Mouse (Mus musculus) erythroid progenitor cell, adult 5-6 weeks (primary cell): Measurements from ENCODE around the gene Prr12. TPM values are rescaled to one million over a fixed set of nuclear protein-coding genes. Genes with fewer than 3 reads are reported as not detected.
"Not testable (repeated sequence)": the region's sequence is repeated elsewhere in the genome, so short reads cannot be mapped to it uniquely, and the experiment has no call there.

ENCODE experiments used
- ATAC-seq: replicated peaks from 2 replicates; pipeline ENCODE4 v1.8.0; 2016; ENCODE audit warnings: moderate number of reproducible peaks, mild to moderate bottlenecking, moderate TSS enrichment, inconsistent platforms; ENCODE audit not compliant: poor library complexity, low FRiP score, severe bottlenecking
- total RNA-seq, 2 experiments: library from RNA; stranded (forward) in 1 of 2; stranded (reverse) in 1 of 2; fragments of 150-400 nt in 1 of 2; fragments of 186-747, 209-891 nt in 1 of 2; gene quantifications; 2 replicates each; pipeline versions ENCODE4 v1.2.3 to v1.2.4; 2015 to 2017; ENCODE audit warnings: low replicate concordance in 2 of 2

The Prr12 gene
- 3.6 and 6.7 TPM in 2 replicates for total RNA-seq (2015; ENCODE audit: low replicate concordance)
- 0.13 and 0.23 TPM in 2 replicates for total RNA-seq (2017; ENCODE audit: low replicate concordance)

DNA sequence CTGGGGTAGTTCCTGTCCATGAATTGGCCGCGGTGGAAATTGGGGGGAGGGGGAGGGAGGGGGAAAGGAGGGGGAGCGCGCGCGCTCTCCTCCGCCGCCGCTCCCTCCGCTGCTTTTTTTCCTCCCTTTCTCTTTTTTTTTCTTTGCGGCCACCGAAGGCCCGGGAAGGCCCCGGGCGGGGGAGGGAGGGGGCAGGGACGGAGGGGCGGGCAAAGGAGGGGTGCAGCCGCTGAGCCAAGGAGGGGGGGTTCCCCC is at the start of gene Prr12:
Gene Prr12, minus strand, starts transcription at position 20 of the 255 bp plus-strand sequence.
- ATAC-seq: no peak

- no peak for ATAC-seq
Observed at GRCm38 (mm10) chr7:45102441-45102840, 49.8 kb upstream of the Prr12 start.

DNA sequence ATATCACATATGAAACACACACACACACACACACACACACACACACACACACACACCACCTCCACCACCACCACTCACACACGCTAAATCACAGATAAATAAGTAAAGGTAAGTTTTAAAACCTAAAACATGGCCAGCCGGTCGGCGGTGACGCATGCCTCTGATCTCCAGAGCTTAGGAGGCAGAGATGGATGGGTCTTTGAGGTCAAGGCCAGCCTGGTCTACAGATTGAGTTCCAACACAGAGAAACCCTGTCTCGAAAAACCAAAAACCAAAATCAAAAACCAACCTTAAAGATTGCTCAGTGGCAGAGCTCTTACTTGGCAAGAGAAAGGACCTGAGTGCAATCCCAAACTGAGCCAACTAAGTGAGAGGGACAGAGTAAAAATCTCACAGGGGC is 47.4 kb upstream of the Prr12 start:
- ATAC-seq: no peak

- ATAC-seq: no peak
Observed at GRCm38 (mm10) chr7:45098541-45099240, 46.0 kb upstream of the Prr12 start.

- ATAC-seq: no peak
Observed at GRCm38 (mm10) chr7:45097479-45097878, 44.8 kb upstream of the Prr12 start.

- not testable (repeated sequence) for ATAC-seq
Observed at GRCm38 (mm10) chr7:45095965-45096364, 43.3 kb upstream of the Prr12 start.

DNA sequence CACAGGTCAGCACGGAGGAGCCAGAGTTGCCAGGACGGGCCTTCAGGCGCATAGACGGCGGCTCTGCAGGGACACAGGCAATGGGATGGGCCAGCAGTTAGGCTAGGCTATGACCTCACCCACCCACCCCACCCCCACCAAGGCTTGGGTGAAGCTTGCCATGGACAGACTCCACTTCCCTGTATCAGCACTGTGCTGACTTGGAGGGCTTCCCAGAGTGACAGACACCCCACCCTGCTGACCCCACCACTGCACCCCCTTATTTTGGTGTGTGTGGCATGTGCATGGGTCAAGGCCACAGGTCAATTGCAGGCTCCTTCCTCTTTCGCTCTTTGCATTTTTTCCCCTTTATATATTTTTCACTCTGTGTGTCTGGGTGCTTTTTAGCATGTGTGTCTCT is 42.7 kb upstream of the Prr12 start:
- no peak for ATAC-seq

DNA sequence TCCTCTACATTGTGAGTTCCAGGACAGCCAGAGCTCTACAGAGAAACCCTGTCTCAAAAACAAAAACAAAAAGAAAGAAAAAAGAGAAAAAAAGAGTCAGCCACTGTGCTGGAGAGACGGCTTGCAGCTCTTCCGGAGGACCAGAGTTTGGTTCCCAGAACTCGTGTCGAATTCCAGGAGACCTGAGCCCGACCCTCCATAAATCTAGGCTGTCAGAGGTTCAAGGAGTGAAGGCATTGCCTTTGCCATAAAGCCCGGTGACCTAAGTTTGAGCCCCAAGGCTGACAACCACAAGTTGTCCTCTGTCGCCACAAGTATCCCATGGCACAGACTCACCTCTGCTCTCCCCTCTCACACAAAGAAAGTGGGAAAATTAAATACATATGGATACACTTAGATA is 41.4 kb upstream of the Prr12 start:
- no peak for ATAC-seq

GRCm38 (mm10) chr7:45093516-45093905 is 40.8 kb upstream of the Prr12 start:
- ATAC-seq: no peak

DNA sequence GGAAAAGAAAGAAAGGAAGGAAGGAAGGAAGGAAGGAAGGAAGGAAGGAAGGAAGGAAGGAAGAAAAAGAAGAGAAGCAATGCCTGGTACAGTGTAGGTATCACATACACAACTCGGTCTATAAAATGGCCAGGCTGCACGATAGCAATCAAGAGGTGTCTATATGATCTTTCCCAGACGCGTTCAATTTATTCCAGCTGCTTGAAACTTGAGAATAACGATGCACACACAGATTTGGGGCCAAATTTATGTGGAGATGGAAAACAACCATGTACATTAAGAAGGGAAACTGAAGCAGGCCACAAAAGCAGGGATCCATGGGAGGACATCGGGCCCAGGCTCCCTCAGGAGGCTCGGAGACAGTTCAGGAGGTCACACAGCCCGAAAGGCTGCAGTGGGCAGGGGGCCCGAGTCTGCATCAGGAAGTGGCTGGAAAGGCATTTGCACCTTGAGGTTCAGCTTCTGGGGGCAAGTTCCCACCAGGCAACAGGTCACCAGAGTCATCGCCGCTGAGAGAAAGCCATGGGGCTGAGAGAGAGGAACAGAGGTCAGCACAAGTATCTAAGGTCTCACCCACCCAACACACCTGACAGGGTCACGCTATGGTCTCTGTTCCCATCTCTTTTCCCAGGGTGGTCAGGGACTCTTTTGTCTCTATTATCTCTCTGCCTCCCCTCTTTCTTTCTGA is 40.3 kb upstream of the Prr12 start:
- ATAC-seq: no peak

DNA sequence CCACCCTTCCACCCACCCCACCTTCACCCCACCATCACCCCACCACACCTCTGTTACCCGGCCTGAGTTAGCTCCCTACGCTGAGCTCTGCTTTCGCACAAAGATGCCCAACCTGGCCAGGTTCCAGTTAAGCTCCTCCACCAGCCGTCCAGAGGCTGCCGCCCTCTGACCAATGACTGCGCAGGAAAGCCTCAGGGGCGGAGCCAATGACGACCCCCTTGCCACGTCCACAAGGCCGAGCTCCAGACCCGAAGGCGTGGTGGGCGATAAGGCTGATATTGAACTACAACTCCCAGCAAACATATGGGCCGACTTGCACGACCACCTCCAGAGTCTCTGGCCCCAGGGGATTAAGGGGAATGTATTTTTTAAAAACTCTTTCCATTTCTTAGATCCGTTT is 39.4 kb upstream of the Prr12 start, which contains the start of gene Rcn3:
Gene Rcn3, minus strand, starts transcription at position 174 of the 400 bp plus-strand sequence.
- ATAC-seq: peak; percentile 59

GRCm38 (mm10) chr7:45091001-45091990 is 38.6 kb upstream of the Prr12 start:
- no peak for ATAC-seq

DNA sequence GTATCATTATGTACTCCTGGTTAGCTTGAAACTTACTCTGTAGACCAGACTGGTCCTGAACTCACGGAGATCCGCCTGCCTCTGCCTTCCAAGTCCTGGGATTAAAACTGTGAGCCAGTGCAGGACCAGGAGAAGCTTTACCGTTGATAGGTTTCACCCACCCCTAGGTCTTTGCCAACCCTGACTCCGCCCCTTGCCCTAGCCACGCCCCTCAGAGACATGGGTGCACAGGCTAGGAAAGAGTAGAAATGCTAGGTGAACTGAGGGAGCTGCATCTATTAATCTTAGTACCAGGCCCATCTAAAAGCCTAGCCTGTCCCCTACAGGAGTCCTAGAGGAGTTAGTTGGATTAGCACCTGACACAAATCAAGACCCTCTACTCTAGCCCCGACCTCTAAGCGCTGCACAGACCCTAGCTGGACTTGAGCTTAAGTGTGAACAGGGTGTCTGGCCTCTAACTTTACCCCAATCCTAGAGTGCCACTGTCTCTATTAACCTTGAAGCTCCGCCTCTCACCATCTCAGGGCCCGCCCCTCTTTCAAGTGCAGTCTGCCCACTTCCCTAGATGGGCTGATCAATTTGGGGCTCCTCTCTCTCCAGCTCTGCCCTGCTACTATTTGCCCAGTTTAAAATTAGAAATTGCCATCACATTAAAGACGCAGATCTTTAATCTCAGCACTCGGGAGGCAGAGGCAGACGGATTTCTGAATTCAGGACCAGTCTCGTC is 37.7 kb upstream of the Prr12 start:
- ATAC-seq: no peak

DNA sequence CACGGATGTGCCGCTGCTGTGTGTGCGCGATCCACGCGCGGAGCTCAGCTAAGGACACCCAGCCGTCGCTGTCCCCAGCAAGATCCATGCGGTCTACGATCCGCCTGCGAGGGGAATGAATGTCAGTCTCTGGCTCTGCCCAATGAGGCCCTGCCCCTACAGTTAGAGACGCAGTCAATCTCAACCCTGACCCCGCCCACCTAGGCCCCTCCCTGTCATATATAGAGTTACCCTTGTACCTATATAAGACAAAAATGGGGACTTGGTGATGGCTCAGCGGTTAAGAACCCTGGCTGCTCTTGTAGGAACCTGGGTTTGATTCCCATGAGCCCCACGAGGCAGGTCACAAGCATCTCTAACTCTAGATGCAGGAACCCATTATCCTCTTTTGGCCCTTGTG is 35.9 kb upstream of the Prr12 start:
- ATAC-seq: no peak

DNA sequence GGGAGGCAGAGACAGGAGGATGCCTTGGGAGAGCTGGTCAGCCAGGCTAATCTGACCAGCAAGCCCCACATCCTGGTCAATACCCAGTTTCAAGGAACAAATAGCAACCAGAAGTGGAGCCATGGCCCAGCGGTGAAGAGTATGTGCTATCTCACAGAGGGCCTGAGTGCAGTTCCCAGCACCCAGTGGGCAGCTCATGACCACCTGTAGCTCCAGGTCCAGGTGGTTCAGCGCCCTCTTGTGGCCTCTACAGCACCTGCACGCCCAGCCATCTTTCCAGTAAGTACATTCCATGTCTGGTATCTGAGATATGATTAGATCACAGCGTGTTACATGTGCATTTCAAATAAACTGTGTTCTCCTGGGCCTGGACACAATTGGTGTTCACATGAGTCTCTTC is 33.4 kb upstream of the Prr12 start:
- no peak for ATAC-seq

- no peak for ATAC-seq
Observed at GRCm38 (mm10) chr7:45083300-45083890, 30.7 kb upstream of the Prr12 start.

GRCm38 (mm10) chr7:45082401-45083299 is 30.0 kb upstream of the Prr12 start:
- ATAC-seq: no peak

DNA sequence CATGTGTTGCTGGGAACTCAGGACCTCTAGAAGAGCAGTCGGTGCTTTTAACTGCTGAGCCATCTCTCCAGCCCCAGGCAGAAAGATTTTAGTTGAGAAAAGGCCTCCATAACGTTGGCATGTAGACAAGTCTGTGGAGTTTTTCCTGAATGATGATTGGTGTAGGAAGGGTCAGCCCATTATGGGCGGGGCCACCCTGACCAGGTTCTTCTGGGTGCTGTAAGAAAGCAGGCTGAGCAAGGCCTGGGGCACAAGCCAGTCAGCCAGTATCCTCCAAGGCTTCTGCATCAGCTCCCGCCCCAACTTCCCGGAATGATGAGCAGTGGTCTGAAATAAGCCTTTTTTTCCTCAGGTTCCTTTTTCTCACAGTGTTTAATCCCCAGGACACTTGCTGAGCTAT is 28.3 kb upstream of the Prr12 start:
- no peak for ATAC-seq
